Mouse (Mus musculus) liver, embryonic 16.5 days (tissue): Measurements from ENCODE around the gene Bub1b. TPM values are rescaled to one million over a fixed set of nuclear protein-coding genes. Genes with fewer than 3 reads are reported as not detected.

Source experiments
- ATAC-seq: fragments of 200-750 bp; cut with Nextera tagmentation; 2 replicates; pipeline ENCODE4 v1.8.0; 2017; ENCODE audit warnings: low read depth, mild to moderate bottlenecking, moderate number of reproducible peaks, moderate library complexity
- H3K27ac ChIP-seq: fragments of 300-500 bp; sonication (generic); 2 replicates; pipeline ENCODE4 v1.5.1; 2014; ENCODE audit warnings: mild to moderate bottlenecking, low read length
- H3K27me3 ChIP-seq: fragments of 300-500 bp; sonication (generic); 2 replicates; pipeline ENCODE4 v1.6.1; 2014; ENCODE audit warnings: low read depth, low read length, mixed read lengths; ENCODE audit not compliant: control insufficient read depth, insufficient read depth
- H3K36me3 ChIP-seq: fragments of 300-500 bp; sonication (generic); 2 replicates; pipeline ENCODE4 v1.6.1; 2014; ENCODE audit warnings: mild to moderate bottlenecking; ENCODE audit not compliant: control insufficient read depth, insufficient read depth
- H3K4me1 ChIP-seq: fragments of 300-500 bp; sonication (generic); 2 replicates; pipeline ENCODE4 v1.6.1; 2014; ENCODE audit warnings: low read depth, low read length, mixed read lengths; ENCODE audit not compliant: control insufficient read depth
- H3K4me2 ChIP-seq: fragments of 300-500 bp; sonication (generic); 2 replicates; pipeline ENCODE4 v1.6.1; 2014; ENCODE audit warnings: low read depth, low read length, mixed read lengths
- H3K4me3 ChIP-seq: fragments of 300-500 bp; sonication (generic); 2 replicates; pipeline ENCODE4 v1.5.1; 2014; ENCODE audit warnings: low read depth, mild to moderate bottlenecking, low read length
- H3K9ac ChIP-seq: fragments of 300-500 bp; sonication (generic); 2 replicates; pipeline ENCODE4 v1.6.1; 2014; ENCODE audit warnings: low read depth, low read length
- H3K9me3 ChIP-seq: fragments of 300-500 bp; sonication (generic); replicated peaks from 2 replicates; pipeline ENCODE4 v1.6.1; 2016; ENCODE audit warnings: low read length; ENCODE audit not compliant: control insufficient read depth
- WGBS: fragments of 180-500 bp; shearing (Covaris S2); extraction: QIAGEN DNeasy Blood & Tissue Kit; methylation state at CpG from one replicate; pipeline ENCODE4 v1.1.7; 2014; ENCODE audit not compliant: insufficient replicate concordance; 5-methylcytosine and 5-hydroxymethylcytosine counted together
- polyA plus RNA-seq: library from polyadenylated mRNA; unstranded; fragments of >200 nt; fragmentation: Nextera tagmentation; extraction: Ambion mirVana; gene quantifications from 2 replicates; pipeline ENCODE4 v1.2.1, GENCODE M21; 2015

Bub1b gene
- polyA plus RNA-seq, 1 experiment from 2014 or later: 40.6 TPM

DNA sequence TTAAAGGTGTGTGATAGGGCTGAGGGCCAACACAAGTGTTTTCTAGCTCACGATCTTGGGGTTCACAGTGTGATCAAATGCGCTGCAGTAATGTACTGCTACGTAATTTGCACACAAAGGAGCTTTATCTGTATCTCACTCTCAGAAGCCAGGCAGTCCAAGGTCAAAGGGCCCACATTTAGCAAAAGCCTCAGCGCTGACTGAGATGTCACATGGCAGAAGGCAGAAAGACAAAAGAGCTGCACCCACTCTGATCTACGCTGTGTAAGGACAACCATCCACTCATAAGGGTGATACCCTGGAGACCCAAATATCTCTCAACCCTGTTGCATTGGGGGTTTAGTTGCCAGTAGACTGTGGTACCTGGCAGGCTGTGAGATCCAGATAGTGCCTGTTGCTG is 69.2 kb downstream of the Bub1b start:
- Histone ChIP-seq H3K4me2 (no peak overlapping the region), H3K27me3 (no peaks in the 10 kb centered on the region; the same call in 1 of the 2 replicates), H3K36me3 (no peaks in the 10 kb centered on the region), H3K4me1 (peaks cover 21% of the 10 kb centered on the region), H3K9ac (no peak overlapping the region), H3K27ac (no peak overlapping the region), H3K9me3 (no peaks in the 10 kb centered on the region), H3K4me3 (no peak overlapping the region)
- ATAC-seq: no peak
- 57% methylated on average over 5 of the region's 5 CpGs for WGBS

DNA sequence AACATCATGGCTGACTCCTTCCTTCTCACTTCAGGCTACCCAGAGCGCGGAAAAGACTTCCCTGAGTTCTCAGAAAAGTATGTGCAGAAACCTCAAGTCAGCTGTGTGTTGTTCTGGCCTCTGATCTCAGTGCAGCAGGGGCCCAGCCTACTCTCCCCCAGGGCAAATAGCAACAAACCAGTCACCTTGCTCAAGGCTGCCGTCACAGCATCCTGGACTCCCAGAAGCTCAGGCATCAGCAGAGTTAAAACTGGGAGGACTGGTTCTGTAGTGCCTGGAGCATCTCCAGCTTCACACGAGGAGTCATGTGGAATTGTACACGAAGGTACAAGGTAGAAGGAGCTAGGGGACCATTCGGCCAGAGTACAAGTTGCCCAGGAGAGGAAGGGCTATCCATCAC is 71.2 kb downstream of the Bub1b start:
- 67% methylated on average over 6 of the region's 6 CpGs for WGBS
- Histone ChIP-seq H3K36me3 (no peaks in the 10 kb centered on the region), H3K4me1 (peaks cover under 1% of the 10 kb centered on the region), H3K4me2 (no peak overlapping the region), H3K9ac (no peak overlapping the region), H3K4me3 (no peak overlapping the region), H3K27me3 (peaks cover under 1% of the 10 kb centered on the region), H3K9me3 (no peaks in the 10 kb centered on the region), H3K27ac (no peak overlapping the region)
- no peak for ATAC-seq

DNA sequence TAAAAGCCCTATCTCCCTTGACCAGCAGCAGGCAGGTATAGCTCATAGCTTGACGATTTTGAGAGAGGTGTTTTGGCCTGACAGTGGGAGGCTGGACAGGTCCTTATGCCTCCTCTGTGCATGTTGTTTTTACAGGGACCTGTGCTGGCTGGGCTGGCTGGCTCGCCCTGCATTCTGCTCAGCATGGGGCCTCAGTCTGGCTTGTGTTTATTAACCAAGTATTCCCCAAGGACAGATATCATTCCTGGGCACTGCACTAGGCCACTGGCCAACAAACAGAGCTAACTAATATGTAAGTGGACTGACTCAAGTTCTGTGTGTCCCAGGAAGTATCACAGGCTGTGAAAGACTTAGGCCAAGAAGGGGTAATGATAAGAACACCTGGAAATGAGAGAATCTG is 71.8 kb downstream of the Bub1b start:
- Histone ChIP-seq H3K9ac (no peak overlapping the region), H3K4me1 (no peaks in the 10 kb centered on the region; the same call in 1 of the 2 replicates), H3K4me3 (no peak overlapping the region), H3K27me3 (peaks cover 6% of the 10 kb centered on the region), H3K36me3 (no peaks in the 10 kb centered on the region), H3K9me3 (no peaks in the 10 kb centered on the region), H3K27ac (no peak overlapping the region), H3K4me2 (no peak overlapping the region)
- ATAC-seq: no peak
- 37% methylated on average over 2 of the region's 2 CpGs for WGBS

DNA sequence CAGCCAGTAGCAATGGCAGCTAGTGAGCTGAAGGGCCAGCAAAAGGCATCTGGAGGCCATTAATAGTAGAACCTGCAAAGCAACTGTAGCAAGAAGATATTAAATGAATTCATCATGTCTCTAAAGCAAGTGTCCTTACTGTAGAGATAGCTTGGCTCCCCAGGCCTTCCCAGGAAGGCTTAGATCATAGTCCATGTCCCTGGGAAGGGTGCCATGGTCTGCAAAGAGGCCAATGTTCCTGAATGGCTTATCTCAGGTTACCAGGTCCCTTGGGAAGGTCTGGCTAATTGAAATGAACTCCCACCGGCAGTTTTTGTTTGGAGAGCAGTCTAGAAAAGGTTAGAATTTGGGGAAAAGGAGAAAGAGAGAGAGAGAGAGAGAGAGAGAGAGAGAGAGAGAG is 73.7 kb downstream of the Bub1b start:
- Histone ChIP-seq H3K4me2 (no peak overlapping the region), H3K36me3 (no peaks in the 10 kb centered on the region), H3K27me3 (peaks cover 24% of the 10 kb centered on the region), H3K9ac (no peak overlapping the region), H3K27ac (no peak overlapping the region), H3K4me3 (no peak overlapping the region), H3K9me3 (no peaks in the 10 kb centered on the region), H3K4me1 (peaks cover under 1% of the 10 kb centered on the region; the same call in 1 of the 2 replicates)
- 38% methylated on average over 1 of the region's 1 CpGs for WGBS
- ATAC-seq: no peak

DNA sequence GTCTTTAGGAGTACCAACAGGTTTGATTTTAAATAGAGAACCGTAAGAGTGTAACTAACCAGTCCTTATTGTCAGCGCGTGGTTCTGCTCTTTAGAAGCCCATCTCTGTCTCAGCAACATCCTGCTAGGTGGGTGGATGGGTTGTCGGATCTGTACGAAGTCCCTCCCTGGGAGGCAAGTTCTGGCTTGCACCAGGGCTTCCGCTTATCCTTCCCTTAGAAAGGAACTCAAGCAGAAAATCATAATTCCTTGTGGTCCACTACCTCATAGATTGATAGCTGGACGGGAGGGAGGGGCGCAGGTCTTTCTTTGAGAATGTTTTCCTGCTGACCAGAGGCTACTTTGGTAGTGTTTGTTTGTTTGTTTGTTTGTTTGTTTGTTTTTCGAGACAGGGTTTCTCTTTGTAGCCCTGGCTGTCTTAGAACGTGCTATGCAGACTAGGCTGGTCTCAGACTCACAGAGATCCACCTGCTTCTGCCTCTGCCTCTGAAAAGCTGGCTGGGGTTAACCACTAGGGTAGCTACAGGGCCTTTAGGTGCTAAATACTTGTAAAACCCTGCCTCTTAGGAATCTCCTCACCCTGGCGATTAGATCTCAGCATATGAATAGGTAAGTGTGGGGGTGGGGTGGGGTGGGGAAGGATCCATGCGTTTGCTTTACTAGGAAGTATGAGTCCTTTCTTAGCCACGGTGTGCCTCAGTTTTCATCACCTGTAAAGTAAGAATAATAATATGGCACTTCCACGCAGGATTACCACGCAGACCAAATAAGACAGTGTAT is 75.9 kb downstream of the Bub1b start:
- Histone ChIP-seq H3K9me3 (no peaks in the 10 kb centered on the region), H3K9ac (no peak overlapping the region), H3K4me1 (peaks cover 13% of the 10 kb centered on the region), H3K27me3 (peaks cover 43% of the 10 kb centered on the region), H3K4me2 (no peak overlapping the region), H3K4me3 (no peak overlapping the region), H3K27ac (no peak overlapping the region), H3K36me3 (no peaks in the 10 kb centered on the region)
- 41% methylated on average over 15 of the region's 15 CpGs for WGBS
- ATAC-seq: no peak

DNA sequence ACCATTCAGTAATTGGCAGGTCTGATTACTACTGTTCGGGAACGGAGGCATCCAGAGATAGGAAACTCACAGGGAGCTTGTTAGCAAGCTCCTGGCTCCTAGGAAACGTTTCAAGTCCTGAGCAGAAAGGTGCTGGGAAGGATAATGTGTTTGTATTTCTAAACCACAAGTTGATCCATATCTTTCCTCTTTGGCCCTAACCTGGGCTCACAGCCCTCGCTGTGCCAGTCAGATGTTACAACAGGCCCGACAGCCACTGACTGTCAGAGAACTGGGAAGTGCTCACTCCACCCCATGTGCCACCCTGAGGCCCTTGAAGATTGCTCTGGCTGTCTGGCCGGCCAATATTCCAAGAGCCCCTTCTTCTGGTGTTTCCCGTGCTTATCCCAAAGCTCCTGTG is 76.5 kb downstream of the Bub1b start:
- Histone ChIP-seq H3K4me3 (no peak overlapping the region), H3K27me3 (peaks cover 43% of the 10 kb centered on the region), H3K9me3 (no peaks in the 10 kb centered on the region), H3K27ac (no peak overlapping the region), H3K4me2 (no peak overlapping the region), H3K36me3 (no peaks in the 10 kb centered on the region), H3K4me1 (peaks cover 13% of the 10 kb centered on the region), H3K9ac (no peak overlapping the region)
- ATAC-seq: no peak
- 23% methylated on average over 7 of the region's 7 CpGs for WGBS

DNA sequence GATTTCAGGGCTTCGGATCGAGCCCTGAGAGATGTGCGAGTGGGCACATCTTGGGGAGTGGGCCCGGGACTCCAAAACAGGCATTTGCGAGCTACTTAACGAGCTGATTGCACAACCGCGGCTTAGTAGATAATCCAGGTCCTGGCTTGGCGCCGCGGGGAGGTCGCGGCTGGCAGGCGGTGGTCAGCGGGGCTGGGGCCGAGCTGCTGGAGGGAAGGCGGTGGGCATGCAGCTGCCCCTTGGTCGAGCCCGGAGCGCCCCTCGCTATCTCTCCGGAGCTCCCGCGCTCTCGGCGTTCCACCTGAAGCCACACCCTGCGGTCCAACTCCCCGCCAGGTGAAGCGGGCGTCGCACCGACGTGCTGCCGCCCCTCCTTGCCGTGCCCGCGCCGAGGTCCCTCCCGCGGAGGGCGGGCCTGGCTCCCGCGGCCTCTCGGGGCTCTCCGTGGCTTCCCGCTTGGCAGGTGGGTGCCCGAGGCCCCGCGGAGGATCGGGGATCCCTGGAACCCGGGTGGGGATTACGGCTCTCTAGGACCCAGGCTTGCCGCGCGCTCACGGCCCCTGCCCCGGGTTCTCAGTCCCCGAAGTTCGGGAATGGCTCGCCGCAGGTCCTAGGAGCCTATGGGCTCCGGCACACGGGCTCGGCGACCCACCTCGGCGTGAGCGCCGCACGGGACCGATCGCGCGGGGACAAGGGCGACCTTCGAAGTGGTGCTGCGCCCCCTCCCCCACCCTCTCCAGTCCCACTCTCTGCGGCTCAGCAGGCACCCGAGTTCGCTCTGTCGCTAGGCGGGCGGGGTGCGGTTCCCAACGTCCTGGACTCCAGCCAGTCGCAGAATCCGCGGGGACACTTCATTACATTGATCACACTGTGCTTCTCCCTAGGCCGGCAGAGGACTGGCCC is 79.1 kb downstream of the Bub1b start:
- WGBS: 2% methylated on average over 88 of the region's 89 CpGs

DNA sequence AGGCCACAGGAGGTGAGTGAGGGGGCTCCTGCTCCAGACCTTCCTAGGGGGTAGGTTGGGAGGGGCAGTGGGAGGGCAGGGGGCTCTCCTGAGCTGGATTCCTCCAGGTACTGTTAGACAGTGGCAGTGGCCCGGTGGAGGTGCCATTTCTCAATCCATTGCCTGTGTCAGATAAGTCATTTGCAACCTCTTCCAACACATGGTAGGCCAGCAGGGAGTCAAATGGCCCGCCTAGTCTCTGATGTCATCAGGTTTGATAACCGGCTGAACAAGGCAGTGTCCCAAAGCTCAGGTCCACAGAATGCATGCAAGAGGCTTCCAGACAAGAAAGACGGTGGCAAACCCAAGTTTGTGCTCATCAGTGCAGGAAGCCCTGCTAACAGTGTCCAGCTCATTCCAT is 79.8 kb downstream of the Bub1b start:
- H3K4me2 ChIP-seq: peak overlapping the region; percentile 75
- H3K4me3 ChIP-seq: peak overlapping the region; percentile 56; the same call in 1 of the 2 replicates
- H3K9me3 ChIP-seq: no peaks in the 10 kb centered on the region
- peaks cover 13% of the 10 kb centered on the region for H3K4me1 ChIP-seq
- no peak overlapping the region for H3K9ac ChIP-seq
- no peak overlapping the region for H3K27ac ChIP-seq
- H3K36me3 ChIP-seq: no peaks in the 10 kb centered on the region
- ATAC-seq: peak; percentile 51
- H3K27me3 ChIP-seq: peaks cover 50% of the 10 kb centered on the region
- WGBS: 14% methylated on average over 4 of the region's 4 CpGs

More for the DNA sequence above, 79.1 kb downstream of the Bub1b start:
- H3K36me3 ChIP-seq: no peaks in the 10 kb centered on the region
- H3K9me3 ChIP-seq: no peaks in the 10 kb centered on the region
- H3K27me3 ChIP-seq: peaks cover 50% of the 10 kb centered on the region
- peak overlapping the region; percentile 56 for H3K4me3 ChIP-seq
- peak; percentile 33; the same call in 1 of the 2 replicates for ATAC-seq
- H3K4me1 ChIP-seq: peaks cover 13% of the 10 kb centered on the region
- no peak overlapping the region for H3K27ac ChIP-seq
- peak overlapping the region; percentile 75 for H3K4me2 ChIP-seq
- H3K9ac ChIP-seq: peak overlapping the region; percentile 38

DNA sequence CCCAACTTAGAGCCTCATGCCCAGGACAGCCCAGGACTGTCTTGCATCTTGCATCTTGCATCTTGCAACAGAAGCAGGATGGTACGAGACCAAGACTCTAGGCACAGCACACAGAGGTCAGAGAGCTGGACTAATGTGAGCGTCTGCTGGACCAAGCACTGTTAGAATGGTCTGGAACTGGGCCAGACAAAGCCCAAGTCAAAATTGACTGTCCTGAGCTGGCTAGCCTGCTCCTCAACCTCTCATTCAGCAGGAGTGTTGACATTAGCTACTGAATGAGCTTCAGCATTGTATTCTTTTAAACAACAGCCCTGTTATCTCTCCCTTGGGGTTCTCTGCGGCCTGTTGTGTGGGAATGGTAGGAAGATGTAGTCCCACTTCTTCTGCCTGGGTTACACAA is 81.6 kb downstream of the Bub1b start:
- Histone ChIP-seq H3K9me3 (no peaks in the 10 kb centered on the region), H3K4me1 (peaks cover 13% of the 10 kb centered on the region), H3K4me3 (no peak overlapping the region), H3K4me2 (no peak overlapping the region), H3K27ac (no peak overlapping the region), H3K36me3 (no peaks in the 10 kb centered on the region), H3K27me3 (peaks cover 46% of the 10 kb centered on the region), H3K9ac (no peak overlapping the region)
- no peak for ATAC-seq
- 57% methylated on average over 3 of the region's 3 CpGs for WGBS
